Mouse (Mus musculus) spleen, adult 2 months (tissue): Measurements from ENCODE around the gene Crybb2. TPM values are rescaled to one million over a fixed set of nuclear protein-coding genes. Genes with fewer than 3 reads are reported as not detected.

Source experiments
- DNase-seq, 2 experiments: peaks; one replicate each; pipeline versions ENCODE4 v3.0.0 to v3.0.0-alpha.2; 2012 to 2021; ENCODE audit warnings: low spot score in 2 of 2, low read depth in 1 of 2
- H3K27ac ChIP-seq: fragments of 200-500 bp; 2 replicates; pipeline ENCODE4 v1.5.1; 2012; ENCODE audit warnings: low read length, inconsistent platforms; ENCODE audit not compliant: insufficient read depth
- H3K27me3 ChIP-seq: fragments of 200-500 bp; 2 replicates; pipeline ENCODE4 v1.6.1; 2012; ENCODE audit warnings: mild to moderate bottlenecking, moderate library complexity, low read length, inconsistent platforms; ENCODE audit not compliant: control insufficient read depth, insufficient read depth
- H3K36me3 ChIP-seq: fragments of 200-500 bp; 2 replicates; pipeline ENCODE4 v1.6.1; 2012; ENCODE audit warnings: mild to moderate bottlenecking, low read length, inconsistent platforms; ENCODE audit not compliant: control insufficient read depth, insufficient read depth
- H3K4me1 ChIP-seq: fragments of 200-500 bp; 2 replicates; pipeline ENCODE4 v1.6.1; 2011; ENCODE audit warnings: inconsistent platforms; ENCODE audit not compliant: control insufficient read depth, insufficient read depth, insufficient read length
- H3K4me3 ChIP-seq: fragments of 200-500 bp; 2 replicates; pipeline ENCODE4 v1.5.1; 2011; ENCODE audit warnings: mild to moderate bottlenecking, inconsistent platforms; ENCODE audit not compliant: insufficient read depth, insufficient read length; ENCODE audit errors: extremely low read depth
- CTCF ChIP-seq: fragments of 200-500 bp; IDR thresholded peaks from 2 replicates; pipeline ENCODE4 v1.5.1; 2011; ENCODE audit warnings: mild to moderate bottlenecking, inconsistent platforms; ENCODE audit not compliant: insufficient read depth, insufficient read length, insufficient replicate concordance; ENCODE audit errors: extremely low read depth
- POLR2A ChIP-seq: fragments of 200-500 bp; IDR thresholded peaks from 2 replicates; pipeline ENCODE4 v1.6.1; 2011; ENCODE audit warnings: low read depth, low read length, inconsistent platforms
- WGBS: fragments of 180-500 bp; shearing (Covaris S2); methylation state at CpG from one replicate; pipeline ENCODE4 v1.1.7; 2018; 5-methylcytosine and 5-hydroxymethylcytosine counted together
- polyA plus RNA-seq: library from polyadenylated mRNA; depleted of rRNA; stranded (reverse); fragments of >200 nt; gene quantifications from 2 replicates; pipeline ENCODE4 v1.2.3, GENCODE M21; 2012

Gene Crybb2
- polyA plus RNA-seq, 1 experiment = not detected

GRCm38 (mm10) chr5:113050581-113051185, 19.2 kb downstream of the Crybb2 start:
- Histone ChIP-seq H3K4me3 (no peak overlapping the region), H3K36me3 (no peaks in the 10 kb centered on the region), H3K27me3 (no peaks in the 10 kb centered on the region), H3K27ac (no peak overlapping the region), H3K4me1 (no peaks in the 10 kb centered on the region)
- no peak for TF ChIP-seq CTCF
- no peak for TF ChIP-seq POLR2A
- no peak for DNase-seq
- WGBS = 72% methylated on average over 7 of the region's 7 CpGs

GRCm38 (mm10) chr5:113049876-113050275, 20.0 kb downstream of the Crybb2 start:
- Histone ChIP-seq H3K36me3 (no peaks in the 10 kb centered on the region), H3K4me1 (no peaks in the 10 kb centered on the region), H3K27ac (no peak overlapping the region), H3K4me3 (no peak overlapping the region), H3K27me3 (no peaks in the 10 kb centered on the region)
- DNase-seq = no peak
- TF ChIP-seq CTCF (no peak), POLR2A (no peak)

DNA sequence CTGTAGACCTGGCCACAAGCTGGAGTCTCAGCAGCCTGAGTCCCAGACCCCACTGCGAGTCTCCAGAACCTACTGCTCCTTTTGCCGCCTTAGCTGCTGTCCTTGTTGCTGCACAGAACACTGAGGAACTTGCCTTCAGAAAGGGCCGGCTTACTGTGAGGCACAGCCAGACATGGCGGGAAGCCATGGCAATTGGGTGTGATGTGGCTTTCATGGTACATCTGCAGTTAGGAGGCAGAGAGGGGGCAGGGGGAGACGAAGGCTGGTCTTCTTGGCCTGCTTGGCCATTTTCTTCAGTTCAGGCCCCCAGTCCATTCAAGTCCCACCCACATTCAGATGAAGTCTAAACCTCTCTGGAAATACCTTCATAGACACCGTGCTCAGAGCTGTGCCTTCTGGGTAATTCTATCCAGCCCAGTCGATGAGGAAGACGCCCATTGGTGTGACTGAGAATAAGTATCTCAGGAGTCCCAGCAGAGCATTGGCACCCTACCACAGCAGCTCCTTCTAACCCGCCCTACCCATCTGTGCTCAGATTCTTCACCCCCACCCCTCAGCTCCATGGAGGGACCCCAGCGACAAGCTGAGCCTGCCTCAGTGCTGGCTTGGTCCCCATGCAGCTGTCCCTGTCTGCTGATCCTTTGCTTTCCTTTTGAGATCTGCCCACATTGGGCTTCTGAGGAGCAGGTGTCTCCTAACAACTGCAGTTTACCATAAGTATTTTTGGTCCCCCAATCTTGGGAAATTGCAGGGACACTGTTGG, 24.2 kb downstream of the Crybb2 start:
- Histone ChIP-seq H3K27ac (no peak overlapping the region), H3K4me1 (no peaks in the 10 kb centered on the region), H3K27me3 (no peaks in the 10 kb centered on the region), H3K4me3 (no peak overlapping the region), H3K36me3 (no peaks in the 10 kb centered on the region)
- 91% methylated on average over 10 of the region's 10 CpGs for WGBS
- DNase-seq = no peak
- TF ChIP-seq POLR2A = no peak
- no peak for TF ChIP-seq CTCF

GRCm38 (mm10) chr5:113043531-113043930, 26.4 kb downstream of the Crybb2 start:
- H3K4me1 ChIP-seq = no peaks in the 10 kb centered on the region
- H3K4me3 ChIP-seq = no peak overlapping the region
- no peaks in the 10 kb centered on the region for H3K36me3 ChIP-seq
- DNase-seq = no peak
- no peak overlapping the region for H3K27ac ChIP-seq
- WGBS = 83% methylated on average over 8 of the region's 8 CpGs
- TF ChIP-seq CTCF = no peak
- no peak for TF ChIP-seq POLR2A
- H3K27me3 ChIP-seq = no peaks in the 10 kb centered on the region

GRCm38 (mm10) chr5:113041567-113042071, 28.3 kb downstream of the Crybb2 start:
- 68% methylated on average over 5 of the region's 5 CpGs for WGBS
- H3K4me1 ChIP-seq = no peaks in the 10 kb centered on the region
- TF ChIP-seq POLR2A (no peak), CTCF (no peak)
- no peak overlapping the region for H3K4me3 ChIP-seq
- H3K27me3 ChIP-seq = no peaks in the 10 kb centered on the region
- DNase-seq = no peak
- no peaks in the 10 kb centered on the region for H3K36me3 ChIP-seq
- no peak overlapping the region for H3K27ac ChIP-seq

GRCm38 (mm10) chr5:113040776-113041175, 29.1 kb downstream of the Crybb2 start:
- no peak for DNase-seq
- TF ChIP-seq POLR2A = no peak
- no peak for TF ChIP-seq CTCF
- 75% methylated on average over 6 of the region's 6 CpGs for WGBS
- H3K27ac ChIP-seq = no peak overlapping the region
- H3K36me3 ChIP-seq = no peaks in the 10 kb centered on the region
- no peak overlapping the region for H3K4me3 ChIP-seq
- no peaks in the 10 kb centered on the region for H3K27me3 ChIP-seq
- no peaks in the 10 kb centered on the region for H3K4me1 ChIP-seq

- WGBS = 88% methylated on average over 6 of the region's 6 CpGs
- Histone ChIP-seq H3K4me3 (no peak overlapping the region), H3K4me1 (peaks cover 3% of the 10 kb centered on the region; the same call in 1 of the 2 replicates), H3K27me3 (no peaks in the 10 kb centered on the region), H3K27ac (no peak overlapping the region), H3K36me3 (no peaks in the 10 kb centered on the region)
- TF ChIP-seq CTCF (no peak), POLR2A (no peak)
- DNase-seq = no peak
Observed at GRCm38 (mm10) chr5:113038601-113039000, 31.3 kb downstream of the Crybb2 start.
